Mouse (Mus musculus) liver, embryonic 15.5 days (tissue): ENCODE results near the gene Aldh3b1. TPM values are rescaled to one million over a fixed set of nuclear protein-coding genes. Genes with fewer than 3 reads are reported as not detected.
"Not testable (repeated sequence)": the region's sequence is repeated elsewhere in the genome, so short reads cannot be mapped to it uniquely, and the experiment has no call there.

ENCODE experiments used
- ATAC-seq: fragments of 200-750 bp; cut with Nextera tagmentation; 2 replicates; pipeline ENCODE4 v1.8.0; 2017; ENCODE audit warnings: moderate number of reproducible peaks, mild to moderate bottlenecking, moderate library complexity; ENCODE audit not compliant: insufficient read depth
- H3K27ac ChIP-seq: fragments of 300-500 bp; sonication (generic); replicated peaks from 2 replicates; pipeline ENCODE4 v1.5.1; 2015; ENCODE audit warnings: mild to moderate bottlenecking, inconsistent platforms
- H3K27me3 ChIP-seq: fragments of 300-500 bp; sonication (generic); 2 replicates; pipeline ENCODE4 v1.6.1; 2015; ENCODE audit warnings: mild to moderate bottlenecking, inconsistent platforms
- H3K36me3 ChIP-seq: fragments of 300-500 bp; sonication (generic); replicated peaks from 2 replicates; pipeline ENCODE4 v1.6.1; 2015; ENCODE audit warnings: moderate library complexity, mild to moderate bottlenecking, inconsistent platforms
- H3K4me1 ChIP-seq: fragments of 300-500 bp; sonication (generic); replicated peaks from 2 replicates; pipeline ENCODE4 v1.6.1; 2015; ENCODE audit warnings: inconsistent platforms
- H3K4me2 ChIP-seq: fragments of 300-500 bp; sonication (generic); 2 replicates; pipeline ENCODE4 v1.6.1; 2015; ENCODE audit warnings: moderate library complexity, mild to moderate bottlenecking, inconsistent platforms
- H3K4me3 ChIP-seq: fragments of 300-500 bp; sonication (generic); replicated peaks from 2 replicates; pipeline ENCODE4 v1.5.1; 2015; ENCODE audit warnings: mild to moderate bottlenecking, inconsistent platforms
- H3K9ac ChIP-seq: fragments of 300-500 bp; sonication (generic); 2 replicates; pipeline ENCODE4 v1.6.1; 2015; ENCODE audit warnings: moderate library complexity, mild to moderate bottlenecking, inconsistent platforms
- H3K9me3 ChIP-seq: fragments of 300-500 bp; sonication (generic); replicated peaks from 2 replicates; pipeline ENCODE4 v1.6.1; 2016; ENCODE audit warnings: inconsistent platforms
- WGBS: fragments of 180-500 bp; shearing (Covaris S2); methylation state at CpG from one replicate; pipeline ENCODE4 v1.1.7; 2015; ENCODE audit warnings: mixed read lengths; ENCODE audit not compliant: insufficient replicate concordance; 5-methylcytosine and 5-hydroxymethylcytosine counted together
- polyA plus RNA-seq: library from polyadenylated mRNA; unstranded; fragments of >200 nt; fragmentation: Nextera tagmentation; extraction: Ambion mirVana; gene quantifications from 2 replicates; pipeline ENCODE4 v1.2.1, GENCODE M21; 2015

Gene Aldh3b1
- polyA plus RNA-seq: 8.7 and 9.4 TPM in 2 replicates

DNA sequence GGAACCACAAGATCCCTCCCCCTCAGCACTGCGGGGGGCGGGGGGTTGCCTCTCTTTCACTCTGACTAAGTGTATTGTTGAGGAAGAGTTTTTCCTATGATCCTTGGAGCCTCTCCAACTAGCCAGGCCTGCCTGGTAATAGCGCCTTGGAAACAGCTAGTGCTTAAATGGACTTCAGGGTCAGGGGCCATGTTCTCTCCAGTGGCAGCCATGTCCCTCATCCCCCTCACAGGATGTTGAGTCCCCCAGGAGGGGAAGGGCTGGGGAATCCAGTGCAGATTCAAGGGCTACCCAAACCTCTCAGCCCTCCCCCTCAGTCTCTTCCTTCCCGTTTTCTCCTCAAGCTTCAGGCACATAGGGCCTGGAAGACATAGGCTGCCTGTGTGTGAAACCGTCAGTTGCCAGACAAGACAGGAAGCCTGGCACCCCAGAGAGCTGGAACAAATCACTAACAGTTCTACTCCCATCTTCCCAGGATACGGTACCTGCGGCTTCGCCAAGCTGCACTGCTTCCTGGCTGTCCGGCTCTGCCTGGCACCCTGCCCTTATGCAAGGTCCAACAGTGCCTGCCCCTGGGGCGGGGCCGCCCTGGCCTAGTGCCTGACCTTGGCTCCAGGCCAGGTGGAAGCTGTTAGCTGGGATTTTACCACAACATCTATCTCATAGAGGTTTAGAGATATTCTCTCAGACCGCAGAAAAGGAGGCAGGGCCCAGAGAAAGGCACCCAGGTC lies at the start of gene Aldh3b1:
TSS of gene Aldh3b1 (minus strand) at position 598 of the 731 bp plus-strand sequence.
- Histone ChIP-seq H3K4me3 (peak within 1 kb of the TSS; percentile 20), H3K27ac (peak within 1 kb of the TSS; percentile 70), H3K9me3 (no peaks in the 10 kb centered on the region), H3K27me3 (0 out of 2 replicates have a peak, but pooled peaks cover 2% of the 10 kb centered on the region), H3K4me2 (peak within 1 kb of the TSS; percentile 35), H3K36me3 (no peaks in the 10 kb centered on the region), H3K9ac (no peak within 1 kb of the TSS), H3K4me1 (peaks cover 41% of the 10 kb centered on the region)
- peak; percentile 64 for ATAC-seq
- 24% methylated on average over 12 of the region's 12 CpGs for WGBS

GRCm38 (mm10) chr19:3975866-3976265 lies 46.3 kb upstream of the Aldh3b1 start:
- Histone ChIP-seq H3K4me1 (peaks cover 18% of the 10 kb centered on the region), H3K27ac (no peak overlapping the region), H3K9me3 (no peaks in the 10 kb centered on the region), H3K27me3 (0 out of 2 replicates have a peak, but pooled peaks cover 2% of the 10 kb centered on the region), H3K4me3 (no peak overlapping the region), H3K9ac (no peak overlapping the region), H3K4me2 (no peak overlapping the region), H3K36me3 (no peaks in the 10 kb centered on the region)
- 55% methylated on average over 2 of the region's 2 CpGs for WGBS
- no peak for ATAC-seq

GRCm38 (mm10) chr19:3974608-3975007 lies 45.0 kb upstream of the Aldh3b1 start:
- 75% methylated on average over 6 of the region's 6 CpGs for WGBS
- not testable (repeated sequence) for H3K36me3 ChIP-seq, H3K4me3 ChIP-seq, H3K9ac ChIP-seq, H3K27me3 ChIP-seq, H3K9me3 ChIP-seq, ATAC-seq, H3K4me2 ChIP-seq, H3K27ac ChIP-seq
- peaks cover 18% of the 10 kb centered on the region for H3K4me1 ChIP-seq

DNA sequence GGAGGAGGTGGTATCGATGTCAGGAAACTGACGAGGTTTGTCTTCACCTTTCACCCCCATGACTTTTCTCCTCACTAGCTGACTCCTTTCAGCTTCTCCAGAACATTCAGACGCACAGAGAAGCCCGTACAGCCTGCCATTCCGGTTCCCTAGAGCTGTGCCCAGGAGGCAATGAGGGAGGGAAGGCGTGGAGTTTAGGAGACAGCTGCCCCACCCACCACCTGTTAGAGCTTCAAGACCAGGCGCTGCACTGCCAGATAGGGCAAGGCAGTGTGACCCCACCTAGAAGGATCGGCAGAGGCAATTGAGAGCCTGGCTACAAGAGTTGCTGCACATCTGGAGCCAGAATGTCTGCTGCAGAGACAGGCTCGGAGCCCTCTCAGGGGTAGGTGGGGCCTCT lies 42.6 kb upstream of the Aldh3b1 start, which contains the start of gene Aldh3b2:
TSS of gene Aldh3b2 (plus strand) at position 100 of the 400 bp plus-strand sequence.
- peak; percentile 77 for ATAC-seq
- Histone ChIP-seq H3K9me3 (no peaks in the 10 kb centered on the region), H3K27me3 (no peaks in the 10 kb centered on the region), H3K36me3 (no peaks in the 10 kb centered on the region), H3K27ac (0 out of 2 replicates have a peak within 1 kb of the TSS, but pooled peaks have one; percentile 9), H3K9ac (no peak within 1 kb of the TSS), H3K4me1 (peaks cover 20% of the 10 kb centered on the region), H3K4me2 (peak within 1 kb of the TSS; percentile 37; the same call in 1 of the 2 replicates), H3K4me3 (no peak within 1 kb of the TSS)
- 30% methylated on average over 9 of the region's 9 CpGs for WGBS

DNA sequence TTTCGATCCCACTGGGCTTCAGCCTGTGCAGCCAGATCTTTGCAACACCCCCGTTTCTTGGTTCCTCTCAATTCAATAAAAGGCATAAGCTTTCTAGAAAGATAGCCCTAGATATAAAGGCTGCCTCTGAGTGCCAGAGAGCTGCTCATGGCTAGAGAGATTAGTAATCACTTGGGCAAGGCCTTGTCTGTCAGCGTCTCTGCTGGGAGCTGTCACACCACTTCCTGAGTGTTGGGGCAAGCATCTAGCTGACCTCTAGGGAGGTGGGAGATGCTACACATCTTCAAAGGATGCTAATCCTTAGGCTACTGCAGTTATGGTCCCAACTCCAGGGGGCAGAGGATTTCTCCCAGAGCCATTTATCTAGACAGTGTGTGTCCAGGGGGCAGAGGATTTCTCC lies 37.6 kb upstream of the Aldh3b1 start:
- Histone ChIP-seq H3K4me1 (peaks cover 16% of the 10 kb centered on the region), H3K9ac (no peak overlapping the region), H3K27me3 (no peaks in the 10 kb centered on the region), H3K9me3 (no peaks in the 10 kb centered on the region), H3K36me3 (no peaks in the 10 kb centered on the region), H3K4me3 (no peak overlapping the region), H3K4me2 (no peak overlapping the region), H3K27ac (no peak overlapping the region)
- no peak for ATAC-seq
- WGBS: 32% methylated on average over 3 of the region's 3 CpGs

- no peak overlapping the region for H3K9ac ChIP-seq
- H3K36me3 ChIP-seq: no peaks in the 10 kb centered on the region
- H3K27me3 ChIP-seq: no peaks in the 10 kb centered on the region
- H3K4me2 ChIP-seq: no peak overlapping the region
- H3K4me1 ChIP-seq: peaks cover 9% of the 10 kb centered on the region
- ATAC-seq: no peak
- no peak overlapping the region for H3K4me3 ChIP-seq
- no peaks in the 10 kb centered on the region for H3K9me3 ChIP-seq
- 58% methylated on average over 11 of the region's 11 CpGs for WGBS
- H3K27ac ChIP-seq: no peak overlapping the region
These were observed 36.9 kb upstream of the Aldh3b1 start for GRCm38 (mm10) chr19:3966330-3967075.

- H3K4me3 ChIP-seq: no peak overlapping the region
- ATAC-seq: no peak
These were observed 34.4 kb upstream of the Aldh3b1 start for GRCm38 (mm10) chr19:3964030-3964429.

DNA sequence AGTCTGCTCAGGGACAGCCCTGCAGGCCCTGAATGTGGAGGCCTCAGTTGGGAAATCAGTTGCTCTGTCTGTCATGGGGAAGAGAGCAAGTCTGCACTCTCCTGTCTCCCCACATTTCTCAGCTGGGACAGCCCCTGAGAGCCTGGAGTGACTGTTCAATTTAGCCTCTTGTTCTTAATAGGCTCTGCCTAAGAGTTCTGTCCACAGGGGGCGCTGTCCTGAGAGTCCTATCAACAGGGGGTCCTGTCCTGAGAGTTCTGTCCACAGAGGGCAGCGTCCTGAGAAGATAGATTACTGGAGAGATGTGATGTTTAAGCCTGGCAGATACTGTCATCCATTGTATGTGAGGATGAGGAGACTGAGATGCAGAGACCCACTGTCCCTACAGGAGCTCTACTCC lies 32.9 kb upstream of the Aldh3b1 start:
- Histone ChIP-seq H3K4me1 (0 out of 2 replicates have a peak, but pooled peaks cover 6% of the 10 kb centered on the region), H3K4me2 (no peak overlapping the region), H3K27ac (no peak overlapping the region), H3K9ac (no peak overlapping the region), H3K4me3 (no peak overlapping the region), H3K36me3 (no peaks in the 10 kb centered on the region), H3K9me3 (no peaks in the 10 kb centered on the region), H3K27me3 (no peaks in the 10 kb centered on the region)
- 6% methylated on average over 2 of the region's 2 CpGs for WGBS
- ATAC-seq: no peak

More at GRCm38 (mm10) chr19:3964030-3964429, 34.4 kb upstream of the Aldh3b1 start:
- no peak overlapping the region for H3K4me2 ChIP-seq
- H3K27me3 ChIP-seq: no peaks in the 10 kb centered on the region
- H3K9ac ChIP-seq: no peak overlapping the region
- H3K4me1 ChIP-seq: 0 out of 2 replicates have a peak, but pooled peaks cover 7% of the 10 kb centered on the region
- no peaks in the 10 kb centered on the region for H3K36me3 ChIP-seq
- 54% methylated on average over 4 of the region's 4 CpGs for WGBS
- no peak overlapping the region for H3K27ac ChIP-seq
- no peaks in the 10 kb centered on the region for H3K9me3 ChIP-seq

DNA sequence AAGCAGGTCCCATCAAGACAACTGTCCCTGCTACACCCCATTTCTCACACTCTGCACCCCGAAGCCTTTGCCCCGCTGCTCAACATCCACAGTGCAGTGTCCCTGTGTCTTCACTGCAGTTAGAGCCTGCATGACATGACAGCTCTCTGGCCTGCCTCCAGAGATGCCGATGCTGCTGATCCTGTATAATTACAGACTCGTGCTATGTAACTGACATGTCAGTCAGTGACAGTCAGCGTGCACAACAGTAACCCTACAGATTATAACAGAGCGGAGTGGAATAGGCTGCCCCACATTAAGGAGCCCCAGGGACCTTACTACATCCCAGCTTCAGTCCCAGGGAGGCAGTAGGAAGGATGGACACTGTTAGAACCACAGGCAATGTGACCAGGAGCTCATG lies 32.2 kb upstream of the Aldh3b1 start:
- not testable (repeated sequence) for H3K4me2 ChIP-seq, H3K4me3 ChIP-seq, H3K36me3 ChIP-seq, H3K4me1 ChIP-seq, H3K9me3 ChIP-seq, H3K9ac ChIP-seq, H3K27me3 ChIP-seq, ATAC-seq, H3K27ac ChIP-seq
- 77% methylated on average over 6 of the region's 6 CpGs for WGBS

- Histone ChIP-seq H3K9ac (no peak overlapping the region), H3K4me3 (no peak overlapping the region), H3K9me3 (no peaks in the 10 kb centered on the region), H3K27ac (no peak overlapping the region), H3K4me1 (no peaks in the 10 kb centered on the region), H3K4me2 (no peak overlapping the region), H3K27me3 (peaks cover 10% of the 10 kb centered on the region; the same call in 1 of the 2 replicates), H3K36me3 (no peaks in the 10 kb centered on the region)
- no peak for ATAC-seq
- WGBS: 82% methylated on average over 5 of the region's 5 CpGs
These were observed 30.6 kb upstream of the Aldh3b1 start for GRCm38 (mm10) chr19:3960211-3960610.

GRCm38 (mm10) chr19:3959030-3959429 lies 29.4 kb upstream of the Aldh3b1 start:
- no peaks in the 10 kb centered on the region for H3K36me3 ChIP-seq
- H3K27me3 ChIP-seq: peaks cover 10% of the 10 kb centered on the region; the same call in 1 of the 2 replicates
- ATAC-seq: no peak
- H3K4me3 ChIP-seq: no peak overlapping the region
- H3K9ac ChIP-seq: no peak overlapping the region
- no peaks in the 10 kb centered on the region for H3K9me3 ChIP-seq
- no peak overlapping the region for H3K4me2 ChIP-seq
- H3K27ac ChIP-seq: no peak overlapping the region
- no peaks in the 10 kb centered on the region for H3K4me1 ChIP-seq
